Mouse (Mus musculus) midbrain, embryonic 14.5 days (tissue): ENCODE measurements around the gene Lyzl6. TPM values are rescaled to one million over a fixed set of nuclear protein-coding genes. Genes with fewer than 3 reads are reported as not detected.

Experiments
- ATAC-seq: fragments of 200-750 bp; cut with Nextera tagmentation; 2 replicates; pipeline ENCODE4 v1.8.0; 2017; ENCODE audit warnings: moderate number of reproducible peaks, moderate library complexity; ENCODE audit not compliant: low FRiP score, low TSS enrichment
- DNase-seq: peaks from one replicate; pipeline ENCODE4 v3.0.0-alpha.2; 2015
- H3K27ac ChIP-seq: fragments of 300-500 bp; sonication (generic); replicated peaks from 2 replicates; pipeline ENCODE4 v1.5.1; 2014; ENCODE audit warnings: mild to moderate bottlenecking, low read depth, low read length, moderate library complexity
- H3K27me3 ChIP-seq: fragments of 300-500 bp; sonication (generic); 2 replicates; pipeline ENCODE4 v1.6.1; 2014; ENCODE audit warnings: low read length, control low read depth, mixed read lengths; ENCODE audit not compliant: control insufficient read depth, insufficient read depth
- H3K36me3 ChIP-seq: fragments of 300-500 bp; sonication (generic); 2 replicates; pipeline ENCODE4 v1.6.1; 2014; ENCODE audit warnings: low read length, control low read depth; ENCODE audit not compliant: control insufficient read depth, insufficient read depth
- H3K4me1 ChIP-seq: fragments of 300-500 bp; sonication (generic); 2 replicates; pipeline ENCODE4 v1.6.1; 2014; ENCODE audit warnings: mild to moderate bottlenecking, antibody characterized with exemption, low read length, control low read depth; ENCODE audit not compliant: control insufficient read depth, insufficient read depth
- H3K4me2 ChIP-seq: fragments of 300-500 bp; sonication (generic); 2 replicates; pipeline ENCODE4 v1.6.1; 2014; ENCODE audit warnings: mild to moderate bottlenecking, low read length, moderate library complexity
- H3K4me3 ChIP-seq: fragments of 300-500 bp; sonication (generic); replicated peaks from 2 replicates; pipeline ENCODE4 v1.5.1; 2014; ENCODE audit warnings: low read depth, low read length
- H3K9ac ChIP-seq: fragments of 300-500 bp; sonication (generic); replicated peaks from 2 replicates; pipeline ENCODE4 v1.6.1; 2014; ENCODE audit warnings: mild to moderate bottlenecking, low read length, moderate library complexity
- H3K9me3 ChIP-seq: fragments of 300-500 bp; sonication (generic); 2 replicates; pipeline ENCODE4 v1.6.1; 2016; ENCODE audit warnings: low read length, control low read depth, mixed read lengths; ENCODE audit not compliant: control insufficient read depth
- WGBS: fragments of 180-500 bp; shearing (Covaris S2); extraction: QIAGEN DNeasy Blood & Tissue Kit; methylation state at CpG from one replicate; pipeline ENCODE4 v1.1.7; 2014; 5-methylcytosine and 5-hydroxymethylcytosine counted together
- polyA plus RNA-seq: library from polyadenylated mRNA; unstranded; fragments of >200 nt; fragmentation: Nextera tagmentation; extraction: Ambion mirVana; gene quantifications from 2 replicates; pipeline ENCODE4 v1.2.1, GENCODE M21; 2014

Lyzl6 gene
- polyA plus RNA-seq, 1 experiment from 2014 or later: not detected

- Histone ChIP-seq H3K27ac (no peak within 1 kb of the TSS), H3K27me3 (peaks cover 52% of the 10 kb centered on the region), H3K36me3 (no peaks in the 10 kb centered on the region), H3K9ac (no peak within 1 kb of the TSS; the same call in 1 of the 2 replicates), H3K4me1 (peaks cover 7% of the 10 kb centered on the region; the same call in 1 of the 2 replicates), H3K4me3 (peak within 1 kb of the TSS; percentile 34), H3K4me2 (peak within 1 kb of the TSS; percentile 63), H3K9me3 (no peaks in the 10 kb centered on the region)
- WGBS: under 1% methylated on average over 70 of the region's 71 CpGs
- DNase-seq (peak; percentile 49), ATAC-seq (no peak)
Measured at GRCm38 (mm10) chr11:103649301-103649982, 10.8 kb upstream of the Lyzl6 start, which contains the start of gene Rprml. Gene Rprml, plus strand, starts transcription at chr11:103649570.

GRCm38 (mm10) chr11:103648656-103649055 lies 10.0 kb upstream of the Lyzl6 start:
- ATAC-seq (no peak), DNase-seq (no peak)
- no peak overlapping the region for H3K4me3 ChIP-seq
- H3K4me1 ChIP-seq: peaks cover 7% of the 10 kb centered on the region; the same call in 1 of the 2 replicates
- no peaks in the 10 kb centered on the region for H3K36me3 ChIP-seq
- 17% methylated on average over 7 of the region's 7 CpGs for WGBS
- H3K4me2 ChIP-seq: no peak overlapping the region
- no peak overlapping the region for H3K27ac ChIP-seq
- peaks cover 52% of the 10 kb centered on the region for H3K27me3 ChIP-seq
- no peaks in the 10 kb centered on the region for H3K9me3 ChIP-seq
- no peak overlapping the region for H3K9ac ChIP-seq

GRCm38 (mm10) chr11:103647921-103648620 lies 9.4 kb upstream of the Lyzl6 start:
- Histone ChIP-seq H3K4me3 (no peak overlapping the region), H3K36me3 (no peaks in the 10 kb centered on the region), H3K27me3 (peaks cover 50% of the 10 kb centered on the region), H3K27ac (no peak overlapping the region), H3K4me2 (no peak overlapping the region), H3K9ac (no peak overlapping the region), H3K9me3 (no peaks in the 10 kb centered on the region), H3K4me1 (peaks cover 7% of the 10 kb centered on the region; the same call in 1 of the 2 replicates)
- no peak for ATAC-seq
- DNase-seq: no peak
- WGBS: 11% methylated on average over 11 of the region's 11 CpGs

GRCm38 (mm10) chr11:103646301-103646700 lies 7.6 kb upstream of the Lyzl6 start:
- H3K4me1 ChIP-seq: peaks cover 7% of the 10 kb centered on the region; the same call in 1 of the 2 replicates
- H3K4me3 ChIP-seq: no peak overlapping the region
- ATAC-seq (no peak), DNase-seq (no peak)
- no peak overlapping the region for H3K4me2 ChIP-seq
- no peak overlapping the region for H3K9ac ChIP-seq
- H3K9me3 ChIP-seq: no peaks in the 10 kb centered on the region
- WGBS: 82% methylated on average over 6 of the region's 6 CpGs
- H3K27ac ChIP-seq: no peak overlapping the region
- H3K27me3 ChIP-seq: peaks cover 36% of the 10 kb centered on the region
- no peaks in the 10 kb centered on the region for H3K36me3 ChIP-seq

GRCm38 (mm10) chr11:103645731-103646130 lies 7.0 kb upstream of the Lyzl6 start:
- ATAC-seq (no peak), DNase-seq (no peak)
- Histone ChIP-seq H3K9me3 (no peaks in the 10 kb centered on the region), H3K4me2 (no peak overlapping the region), H3K4me3 (no peak overlapping the region), H3K27me3 (peaks cover 32% of the 10 kb centered on the region), H3K9ac (no peak overlapping the region), H3K27ac (no peak overlapping the region), H3K36me3 (no peaks in the 10 kb centered on the region), H3K4me1 (peaks cover 7% of the 10 kb centered on the region; the same call in 1 of the 2 replicates)
- 79% methylated on average over 8 of the region's 8 CpGs for WGBS

GRCm38 (mm10) chr11:103643211-103643610 lies 4.5 kb upstream of the Lyzl6 start:
- ATAC-seq (no peak), DNase-seq (no peak)
- no peaks in the 10 kb centered on the region for H3K4me1 ChIP-seq
- no peaks in the 10 kb centered on the region for H3K36me3 ChIP-seq
- no peak overlapping the region for H3K4me2 ChIP-seq
- no peak overlapping the region for H3K9ac ChIP-seq
- H3K27ac ChIP-seq: no peak overlapping the region
- no peak overlapping the region for H3K4me3 ChIP-seq
- H3K27me3 ChIP-seq: peaks cover 10% of the 10 kb centered on the region
- no peaks in the 10 kb centered on the region for H3K9me3 ChIP-seq
- 80% methylated on average over 9 of the region's 9 CpGs for WGBS

- WGBS: 3% methylated on average over 10 of the region's 10 CpGs
- H3K27ac ChIP-seq: no peak overlapping the region
- H3K9me3 ChIP-seq: no peaks in the 10 kb centered on the region
- no peaks in the 10 kb centered on the region for H3K4me1 ChIP-seq
- ATAC-seq (no peak), DNase-seq (peak; percentile 88)
- no peaks in the 10 kb centered on the region for H3K36me3 ChIP-seq
- H3K27me3 ChIP-seq: 0 out of 2 replicates have a peak, but pooled peaks cover 5% of the 10 kb centered on the region
- no peak overlapping the region for H3K9ac ChIP-seq
- H3K4me3 ChIP-seq: no peak overlapping the region
- H3K4me2 ChIP-seq: no peak overlapping the region
Measured at GRCm38 (mm10) chr11:103639407-103639946, 787 bp upstream of the Lyzl6 start.

- DNase-seq: no peak
- Histone ChIP-seq H3K27me3 (0 out of 2 replicates have a peak, but pooled peaks cover 5% of the 10 kb centered on the region), H3K4me3 (no peak overlapping the region), H3K9me3 (no peaks in the 10 kb centered on the region), H3K4me1 (no peaks in the 10 kb centered on the region), H3K4me2 (no peak overlapping the region), H3K36me3 (no peaks in the 10 kb centered on the region), H3K27ac (no peak overlapping the region), H3K9ac (no peak overlapping the region)
- WGBS: 86% methylated on average over 6 of the region's 6 CpGs
- no peak for ATAC-seq
Measured at GRCm38 (mm10) chr11:103636261-103636660, 2.4 kb downstream of the Lyzl6 start.
